Mouse (Mus musculus) layer of hippocampus, postnatal 14 days (tissue): ENCODE measurements around the gene Col6a2. TPM values are rescaled to one million over a fixed set of nuclear protein-coding genes. Genes with fewer than 3 reads are reported as not detected.
A peak's percentile ranks its signal among the peaks of the same experiment; 100 is the strongest.

Experiments used
- DNase-seq, 2 experiments: peaks; one replicate each; pipeline ENCODE4 v3.0.0; 2021 to 2022; ENCODE audit warnings: low spot score in 2 of 2, mixed read lengths in 1 of 2
- total RNA-seq, 2 experiments: library from RNA; stranded (reverse); gene quantifications; 2 replicates each; pipeline ENCODE4 v1.2.3; 2021

Gene Col6a2
- total RNA-seq, 2 experiments from 2014 or later = 9.7 to 12.0 TPM

DNA sequence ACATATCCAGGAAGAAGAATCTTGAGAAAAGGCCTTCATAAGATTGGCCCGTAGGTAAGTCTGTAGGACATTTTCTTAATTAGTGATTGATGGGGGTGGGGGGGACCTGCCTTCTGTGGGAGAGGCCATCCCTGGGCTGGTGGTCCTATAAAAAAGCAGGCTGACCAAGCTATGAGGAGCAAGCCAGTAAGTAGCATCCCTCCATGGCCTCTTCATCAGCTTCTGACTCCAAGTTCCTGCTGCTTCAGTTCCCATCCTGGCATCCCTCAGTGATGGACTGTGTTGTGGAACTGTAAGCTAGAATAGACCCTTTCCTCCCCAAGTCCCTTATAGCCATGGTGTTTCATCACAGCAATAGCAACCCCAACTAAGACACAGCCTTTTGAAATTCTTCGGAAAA is 16.5 kb upstream of the Col6a2 start:
- DNase-seq = no peak

DNA sequence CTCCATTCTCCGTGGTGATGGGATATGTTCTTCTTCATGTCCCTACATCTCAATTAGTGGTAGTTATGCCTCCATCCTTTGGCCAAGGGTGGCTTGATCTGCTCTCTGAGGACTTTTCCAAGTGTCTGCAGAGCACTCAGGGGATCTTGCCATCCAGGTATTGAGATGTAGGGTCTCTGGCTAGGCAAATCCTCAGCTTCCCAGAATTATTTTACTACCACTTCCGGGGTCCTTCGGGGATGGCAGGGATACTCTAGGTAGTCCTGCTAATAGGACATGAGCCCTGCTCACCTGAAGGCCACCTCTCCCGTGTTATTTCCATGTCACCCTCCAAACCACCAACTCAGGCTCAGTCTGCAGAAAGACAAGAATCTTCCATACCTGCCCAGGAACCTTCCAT is 13.2 kb upstream of the Col6a2 start:
- DNase-seq = no peak

- DNase-seq = no peak
These were observed 12.6 kb upstream of the Col6a2 start for GRCm38 (mm10) chr10:76636026-76636425.

GRCm38 (mm10) chr10:76634584-76634983 is 11.2 kb upstream of the Col6a2 start:
- DNase-seq = no peak

GRCm38 (mm10) chr10:76634094-76634571 is 10.7 kb upstream of the Col6a2 start:
- DNase-seq = no peak

DNA sequence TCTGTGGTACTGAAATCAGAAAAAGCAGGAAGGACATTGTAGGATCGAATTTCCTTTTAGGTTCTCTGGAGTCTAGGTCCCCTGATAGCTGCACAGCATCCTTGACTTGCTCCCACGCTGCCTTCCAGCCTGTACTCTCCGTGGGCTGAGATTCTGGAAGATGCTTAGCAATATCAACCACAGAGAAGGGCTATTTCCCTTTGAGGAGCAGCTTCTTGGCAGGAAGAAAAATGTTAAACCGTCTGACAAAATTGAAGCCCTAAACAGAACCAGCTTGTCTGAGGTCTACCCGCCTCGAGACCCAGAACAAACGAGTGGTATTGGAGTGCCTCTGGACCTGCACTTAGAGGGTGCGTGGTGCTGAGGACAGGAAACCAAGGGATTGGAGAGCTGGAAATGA is 9.2 kb upstream of the Col6a2 start:
- DNase-seq = peak in 1 of 2 experiments; percentile 10

DNA sequence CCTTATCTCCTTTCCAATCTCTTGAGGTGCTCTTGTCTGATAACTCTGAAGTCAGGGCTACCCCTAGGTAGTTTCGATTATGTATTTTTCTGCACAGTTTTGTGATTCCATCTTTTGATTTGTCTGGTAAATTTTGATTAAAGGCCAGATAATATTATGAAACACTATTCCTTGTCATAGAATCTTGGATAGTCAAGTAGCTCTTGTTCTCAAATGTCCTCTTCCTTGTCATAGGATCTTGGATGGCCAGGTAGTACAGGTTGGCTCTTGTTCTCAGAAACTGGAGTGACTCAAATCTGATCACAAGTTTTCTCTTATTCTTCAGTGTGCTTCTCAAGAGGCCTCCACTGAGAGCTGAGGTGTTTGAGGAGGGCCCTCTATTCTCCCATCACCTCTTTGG is 7.2 kb upstream of the Col6a2 start:
- no peak for DNase-seq

DNA sequence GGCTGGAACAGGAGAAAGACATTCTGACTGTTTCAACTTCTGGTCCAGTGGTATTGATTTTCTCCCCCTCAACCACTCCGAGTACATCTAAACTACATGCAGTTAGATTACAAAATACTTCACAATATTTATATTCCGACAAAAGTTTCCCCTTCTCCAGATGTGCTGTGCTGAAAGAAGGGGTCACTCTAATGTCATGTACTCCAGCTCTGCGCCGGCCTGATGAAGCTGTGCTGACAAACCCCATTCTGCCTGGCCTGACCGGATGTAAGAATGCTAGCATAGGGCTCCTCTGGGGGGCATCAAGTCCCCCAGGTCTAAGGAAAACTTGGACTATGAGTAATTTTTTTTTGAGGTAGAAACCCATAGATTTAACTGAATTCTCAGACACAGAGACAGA is 4.3 kb upstream of the Col6a2 start:
- no peak for DNase-seq

- DNase-seq = no peak
These were observed 1.5 kb upstream of the Col6a2 start for GRCm38 (mm10) chr10:76624903-76625302.

GRCm38 (mm10) chr10:76623734-76624133 is 304 bp upstream of the Col6a2 start:
- no peak for DNase-seq

GRCm38 (mm10) chr10:76622411-76622810 is 1.0 kb downstream of the Col6a2 start:
- no peak for DNase-seq

GRCm38 (mm10) chr10:76612473-76612872 is 11.0 kb downstream of the Col6a2 start:
- DNase-seq = no peak

DNA sequence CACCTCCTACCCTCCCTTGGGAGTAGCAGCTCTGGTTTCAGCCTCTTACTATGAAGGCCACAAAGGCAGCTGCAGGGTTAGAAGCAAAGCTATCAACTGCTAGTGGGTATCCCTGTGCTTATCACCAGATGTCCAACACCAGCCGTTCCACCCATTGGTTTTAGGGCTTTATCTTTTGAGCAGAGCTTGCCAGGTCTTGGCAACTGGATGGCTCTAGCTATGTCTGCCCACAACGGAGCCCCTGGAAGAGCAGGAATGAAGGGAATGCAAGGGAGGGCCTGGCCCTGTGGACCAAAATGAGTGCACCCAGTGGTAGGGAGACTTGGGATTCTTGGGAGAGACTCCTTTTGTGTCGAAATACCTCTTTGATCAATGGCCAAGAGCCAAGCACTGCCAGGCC is 20.7 kb downstream of the Col6a2 start:
- no peak for DNase-seq

DNA sequence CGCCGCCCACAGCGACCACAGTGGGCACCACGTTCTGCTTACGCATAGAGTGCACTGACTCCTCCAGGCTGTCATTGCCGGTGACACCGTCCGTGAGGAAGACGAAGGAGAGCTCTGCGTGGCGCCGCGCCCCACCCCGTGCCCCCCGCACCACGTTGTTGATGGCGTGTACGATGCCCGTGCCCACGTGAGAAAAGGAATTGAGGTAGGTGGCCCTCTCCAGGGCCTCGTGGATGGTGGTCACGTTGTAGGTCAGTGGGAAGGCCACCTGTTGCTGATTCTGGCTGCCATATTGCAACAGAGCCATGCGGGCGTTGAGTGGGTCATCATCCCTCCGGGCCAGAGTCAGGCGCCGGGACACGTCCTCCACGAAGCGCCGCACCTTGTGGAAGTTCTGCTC is 27.1 kb downstream of the Col6a2 start:
- DNase-seq = no peak

DNA sequence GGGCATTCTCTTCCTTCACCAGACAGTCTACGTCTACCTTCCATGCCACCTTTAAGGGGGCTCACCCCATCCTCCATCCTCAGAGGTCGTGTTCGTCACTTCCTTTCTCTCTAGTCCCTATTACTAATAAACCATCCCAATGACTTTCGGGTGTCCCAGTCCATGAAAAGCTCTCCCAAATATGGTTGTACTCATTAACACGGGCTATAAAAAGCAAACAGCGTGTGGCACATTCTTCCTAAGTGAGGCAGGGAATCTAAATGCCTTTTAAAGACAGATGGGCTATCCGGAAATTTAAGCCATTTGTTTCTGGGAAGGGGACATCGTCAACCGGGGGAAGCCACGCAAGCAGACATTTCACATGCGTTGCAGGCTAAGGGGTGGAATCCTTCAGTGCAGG is 33.2 kb downstream of the Col6a2 start:
- peak in 1 of 2 experiments; percentile 18 for DNase-seq

DNA sequence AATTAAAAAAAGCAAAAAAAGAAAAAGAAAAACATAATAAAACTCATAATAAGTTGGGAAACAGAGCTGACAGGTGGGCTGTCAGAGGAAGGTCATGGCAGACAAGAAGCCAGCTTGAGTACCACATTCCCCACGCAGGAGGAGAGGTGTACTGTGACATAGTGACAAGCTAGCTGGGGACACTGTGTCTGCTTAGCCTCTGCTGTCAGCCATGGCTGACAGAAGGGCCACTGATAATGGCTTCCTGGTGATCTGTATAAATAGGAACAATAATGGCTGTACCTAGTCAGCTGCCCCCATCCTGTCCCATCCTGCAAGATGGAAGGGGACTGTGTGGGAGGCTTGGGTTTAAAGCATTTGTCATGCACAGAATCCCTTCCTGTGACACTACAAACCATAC is 37.2 kb downstream of the Col6a2 start:
- no peak for DNase-seq

DNA sequence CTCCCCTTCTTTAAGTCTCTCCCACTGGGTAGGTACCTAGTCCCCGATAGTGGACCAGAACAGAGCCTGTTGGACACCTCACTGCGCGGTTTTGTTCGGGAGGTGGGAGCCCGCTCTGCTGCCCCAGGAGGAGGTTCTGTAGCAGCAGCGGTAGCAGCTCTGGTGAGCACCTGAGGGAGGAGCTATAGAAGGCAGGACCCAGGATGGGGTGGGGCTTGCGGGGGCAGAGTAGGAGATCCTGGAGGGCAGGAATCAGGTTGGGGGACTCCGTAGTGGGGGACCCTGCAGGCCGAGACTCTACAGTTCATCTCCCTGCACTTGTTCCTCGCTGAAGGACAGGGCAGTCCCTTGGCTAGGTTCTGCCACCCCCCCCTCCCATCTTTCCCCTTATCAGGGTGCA is 39.3 kb downstream of the Col6a2 start:
- DNase-seq = no peak

GRCm38 (mm10) chr10:76576920-76577319 is 46.5 kb downstream of the Col6a2 start:
- no peak for DNase-seq

DNA sequence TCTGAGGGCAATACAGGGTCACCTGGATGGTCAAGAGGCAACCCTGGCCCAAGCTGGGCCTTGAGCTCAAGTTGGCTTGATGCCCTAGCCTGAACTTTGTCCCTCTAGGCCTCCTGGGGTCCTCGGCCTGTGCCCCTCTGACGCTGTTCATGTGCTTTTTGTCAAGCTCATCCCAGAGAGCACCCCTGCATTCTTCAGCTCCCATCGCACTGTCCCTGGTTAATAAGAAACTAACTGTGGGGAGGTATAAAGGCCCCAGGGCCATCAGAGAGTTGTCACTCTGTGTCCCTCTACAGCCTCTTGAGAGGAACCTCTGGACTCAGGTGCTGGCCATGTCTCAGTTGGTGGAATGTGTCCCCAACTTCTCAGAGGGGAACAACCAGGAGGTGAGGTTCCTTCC is 48.1 kb downstream of the Col6a2 start, which contains the start of gene Ftcd:
Gene Ftcd (plus strand): TSS at position 275 of the 400 bp plus-strand sequence.
- no peak for DNase-seq

DNA sequence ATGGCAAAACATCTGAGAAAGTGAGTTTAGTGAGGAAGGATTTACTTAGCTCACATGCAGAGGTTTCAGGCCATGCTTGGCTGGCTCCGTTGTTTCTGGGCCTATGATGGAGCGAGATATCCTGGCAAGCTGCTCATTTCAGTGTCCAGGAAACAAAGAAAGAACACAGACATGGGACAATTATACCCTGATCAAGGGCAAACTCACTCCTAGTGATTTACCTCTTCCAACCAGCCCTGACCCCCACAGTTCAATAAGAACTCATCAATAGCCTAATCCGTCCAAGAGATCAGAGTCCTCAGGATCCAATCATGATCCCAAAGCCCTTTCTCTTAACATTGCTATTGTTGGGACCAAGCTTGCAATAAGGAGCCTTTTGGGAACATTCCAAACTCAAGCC is 51.3 kb downstream of the Col6a2 start:
- DNase-seq = no peak

DNA sequence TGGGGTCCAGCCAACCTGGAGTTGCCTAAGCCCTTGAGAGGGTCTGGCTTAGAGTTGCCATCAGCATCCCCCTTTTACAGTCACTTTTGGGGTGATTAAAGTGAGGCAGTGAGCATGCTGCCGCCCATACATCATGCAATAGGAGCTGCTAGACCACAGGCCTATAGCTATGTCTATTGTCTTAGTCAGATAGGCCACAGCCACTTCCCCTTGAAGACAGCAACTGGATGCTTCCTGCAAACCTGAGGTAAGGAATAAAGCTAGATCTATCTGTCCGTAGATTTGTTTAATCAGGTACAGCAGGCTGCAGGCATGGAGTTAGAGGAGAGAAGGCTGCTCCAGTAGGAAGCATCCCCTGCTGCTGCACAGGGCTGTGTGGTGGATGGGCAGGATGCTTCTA is 52.4 kb downstream of the Col6a2 start:
- DNase-seq = no peak

DNA sequence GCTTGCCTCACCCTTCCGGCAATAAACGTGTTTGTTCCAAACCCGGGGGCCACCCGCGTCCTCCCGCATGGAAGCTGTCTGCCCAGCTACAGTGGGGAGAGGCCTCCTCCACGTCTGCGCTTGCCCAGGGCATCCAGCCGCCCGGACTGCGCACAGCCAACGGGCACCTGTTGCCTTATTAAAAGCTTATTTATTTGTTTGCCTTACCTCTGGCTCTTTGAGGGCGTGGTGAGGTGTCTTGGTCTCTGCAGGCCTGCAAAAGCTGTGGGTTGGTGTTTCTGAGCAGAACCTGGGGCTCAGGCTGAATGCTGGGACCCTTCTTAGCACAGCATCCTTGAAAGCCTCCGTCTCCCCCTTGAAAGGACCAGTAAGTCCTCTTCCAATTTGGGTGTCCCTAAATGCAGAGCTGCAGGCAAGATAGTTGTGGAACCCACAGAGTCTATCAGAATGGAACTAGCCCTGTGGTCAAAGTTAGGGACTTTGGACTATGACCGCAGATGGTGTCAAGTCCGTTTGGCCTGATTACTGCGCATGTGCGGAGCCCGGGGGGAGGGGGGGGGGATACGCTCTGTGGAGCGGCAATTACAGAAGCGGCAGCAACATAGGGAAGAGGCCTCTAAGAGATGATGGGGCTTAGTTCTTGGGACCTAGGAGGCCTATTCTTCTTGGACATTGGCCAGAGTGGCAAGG is 53.3 kb downstream of the Col6a2 start:
- DNase-seq = no peak

DNA sequence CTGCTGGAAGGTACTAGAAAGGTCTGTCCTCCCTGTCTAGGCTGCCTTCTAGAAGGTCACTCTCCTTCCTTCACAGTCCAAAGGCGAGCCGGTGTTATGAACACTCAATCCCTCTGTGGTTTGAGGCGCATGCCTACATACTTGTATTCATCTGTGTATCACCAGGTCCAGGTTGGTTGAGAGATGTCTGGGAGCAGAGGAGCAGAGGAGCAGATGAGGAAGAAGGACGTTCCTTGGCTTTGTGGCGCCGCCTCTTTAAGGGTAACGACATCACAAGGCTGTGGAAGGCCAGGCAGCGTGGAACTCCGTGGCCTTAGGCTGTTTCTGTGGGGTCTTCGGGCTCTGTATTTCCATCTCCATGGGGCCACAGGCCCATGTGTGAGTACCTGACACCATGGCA is 61.5 kb downstream of the Col6a2 start, which contains the start of gene Spatc1l:
Gene Spatc1l (plus strand): TSS at position 301 of the 400 bp plus-strand sequence.
- no peak for DNase-seq
